Mouse (Mus musculus) cerebellum, adult 11-12 months (tissue): ENCODE measurements around the gene Pfkfb2.

Experiments
- DNase-seq: peaks from one replicate; pipeline ENCODE4 v3.0.0; 2022

The Pfkfb2 gene

DNA sequence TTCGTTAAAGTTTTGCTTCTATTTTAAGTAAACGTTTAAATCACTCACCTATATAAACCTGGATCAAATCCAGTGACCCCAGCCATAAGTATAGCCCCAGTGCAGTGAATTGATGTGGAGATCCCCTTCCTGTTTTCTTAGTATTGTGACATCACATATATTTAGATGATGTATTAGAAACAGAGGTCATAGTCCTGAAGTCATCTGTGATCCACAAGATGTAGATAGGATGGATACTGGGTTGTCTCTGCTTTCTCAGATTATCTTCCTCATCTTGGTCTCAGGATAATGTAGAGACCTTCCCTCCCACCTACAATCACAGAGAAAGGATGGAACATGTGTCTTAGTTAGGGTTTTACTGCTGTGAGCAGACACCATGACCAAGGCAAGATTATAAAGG is at the start of gene Pfkfb2:
Gene Pfkfb2 (minus strand): TSS at position 101 of the 400 bp plus-strand sequence.
- DNase-seq = no peak

GRCm38 (mm10) chr1:130776645-130777044 is 47.6 kb upstream of the Pfkfb2 start:
- no peak for DNase-seq

DNA sequence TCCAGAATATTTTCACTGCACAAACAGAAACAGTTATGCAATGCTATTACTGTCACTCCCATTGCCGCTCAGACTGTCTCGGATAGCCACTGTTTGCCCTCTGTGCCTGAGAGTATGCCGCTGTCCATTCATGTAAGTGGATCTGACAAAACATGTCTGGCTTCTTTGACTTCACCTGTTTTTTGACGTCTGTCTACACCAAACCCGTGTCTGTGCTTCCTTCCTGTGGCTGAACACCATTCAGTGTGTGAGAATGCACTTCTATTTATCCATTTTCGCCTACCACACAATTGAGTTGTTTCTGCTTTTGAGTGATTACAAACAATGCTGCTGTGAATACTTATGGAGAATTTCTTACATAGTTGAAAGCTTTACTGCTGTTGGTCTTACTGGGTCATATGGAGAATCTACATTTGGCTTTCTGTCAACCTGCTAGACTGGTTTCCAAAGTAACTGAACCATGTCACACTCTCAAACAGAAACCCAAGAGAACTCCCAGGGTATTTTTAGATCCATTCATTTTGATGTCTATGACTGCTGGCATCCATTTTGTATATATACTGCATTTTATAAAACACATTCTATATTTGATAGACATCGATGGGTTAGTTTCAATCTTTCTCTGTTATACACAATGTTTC is 46.8 kb upstream of the Pfkfb2 start:
- no peak for DNase-seq

DNA sequence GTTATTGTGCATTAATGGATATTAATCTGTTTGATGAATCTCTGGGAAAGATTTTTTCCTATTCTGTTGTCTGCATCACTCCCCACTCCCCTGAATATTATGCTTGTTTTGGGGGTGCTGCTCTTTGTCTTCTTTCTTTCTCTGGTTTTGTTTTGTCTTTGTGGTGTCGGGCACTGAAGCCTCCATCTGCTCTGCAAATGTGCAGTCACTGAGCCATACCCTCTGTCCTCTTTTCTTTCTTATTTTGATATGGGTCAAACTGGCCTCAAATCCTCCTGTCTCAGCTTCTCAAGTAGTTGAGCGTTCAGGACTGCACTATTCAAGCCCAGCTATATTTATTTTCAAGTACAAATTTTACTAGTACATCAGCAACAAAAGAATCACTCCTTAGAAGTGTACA is 46.2 kb upstream of the Pfkfb2 start:
- DNase-seq = no peak

- DNase-seq = no peak
Observed at GRCm38 (mm10) chr1:130770981-130771494, 42.0 kb upstream of the Pfkfb2 start.

DNA sequence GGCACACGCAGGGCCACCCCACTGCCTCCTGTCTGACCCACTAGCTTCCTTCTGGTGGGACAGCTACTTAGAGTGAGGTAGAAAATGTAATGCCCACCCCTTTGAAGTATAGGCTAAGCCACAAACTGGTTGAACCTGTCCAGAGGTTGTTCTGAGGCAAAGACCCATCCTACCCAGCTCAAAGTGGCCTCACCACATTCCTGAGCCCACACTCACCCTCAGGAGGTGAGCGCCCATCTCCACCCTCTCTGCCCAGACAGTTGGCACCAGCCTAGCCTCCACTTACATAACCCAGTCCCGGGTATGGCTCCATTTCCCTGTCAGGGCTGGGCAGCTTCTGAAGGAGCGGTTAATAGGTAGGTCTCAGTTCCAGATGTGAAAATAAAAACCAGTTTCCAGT is 41.4 kb upstream of the Pfkfb2 start:
- no peak for DNase-seq

DNA sequence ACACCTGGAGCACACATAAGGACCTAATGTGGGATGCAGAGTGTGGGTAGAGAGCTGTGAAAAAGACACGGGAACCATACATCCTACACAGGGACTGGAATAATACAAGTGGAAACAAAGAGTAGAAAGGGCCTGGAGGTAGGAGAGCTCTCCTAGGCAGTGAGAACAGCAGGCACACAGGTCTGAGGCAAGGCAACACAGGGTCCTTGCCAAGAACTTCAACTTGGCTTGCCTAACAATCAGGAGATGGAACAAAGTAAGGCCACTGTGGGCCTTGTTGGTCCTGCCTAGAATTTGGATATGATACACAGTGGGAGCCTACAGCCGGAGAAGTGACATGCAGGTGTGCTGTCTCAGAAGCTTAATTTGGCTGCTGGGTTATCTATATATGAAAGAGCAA is 40.9 kb upstream of the Pfkfb2 start:
- no peak for DNase-seq

GRCm38 (mm10) chr1:130767066-130767465 is 38.0 kb upstream of the Pfkfb2 start:
- DNase-seq = no peak

GRCm38 (mm10) chr1:130764027-130764461 is 35.0 kb upstream of the Pfkfb2 start:
- no peak for DNase-seq

- DNase-seq = no peak
Observed at GRCm38 (mm10) chr1:130762045-130762760, 33.1 kb upstream of the Pfkfb2 start.

GRCm38 (mm10) chr1:130761597-130761996 is 32.5 kb upstream of the Pfkfb2 start:
- DNase-seq = no peak

DNA sequence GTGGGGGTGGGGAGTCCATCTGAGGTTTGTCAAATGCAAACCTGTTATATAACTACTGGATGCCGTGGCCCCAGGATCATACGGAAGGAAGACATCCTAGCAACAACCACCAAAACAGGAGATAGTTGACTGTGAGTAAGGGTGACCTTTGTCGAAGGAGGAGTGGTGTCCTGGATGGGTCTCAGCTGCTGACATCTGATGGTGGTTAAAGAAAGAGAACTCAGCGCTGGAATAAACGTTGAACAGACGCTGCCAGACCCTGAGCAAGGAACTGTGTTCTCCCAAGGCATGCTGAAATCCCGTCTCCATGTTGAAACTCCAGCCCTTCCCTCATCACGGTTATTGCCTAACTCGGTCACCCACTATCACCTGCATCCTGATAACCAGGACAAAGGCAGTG is 30.6 kb upstream of the Pfkfb2 start:
- DNase-seq = no peak

DNA sequence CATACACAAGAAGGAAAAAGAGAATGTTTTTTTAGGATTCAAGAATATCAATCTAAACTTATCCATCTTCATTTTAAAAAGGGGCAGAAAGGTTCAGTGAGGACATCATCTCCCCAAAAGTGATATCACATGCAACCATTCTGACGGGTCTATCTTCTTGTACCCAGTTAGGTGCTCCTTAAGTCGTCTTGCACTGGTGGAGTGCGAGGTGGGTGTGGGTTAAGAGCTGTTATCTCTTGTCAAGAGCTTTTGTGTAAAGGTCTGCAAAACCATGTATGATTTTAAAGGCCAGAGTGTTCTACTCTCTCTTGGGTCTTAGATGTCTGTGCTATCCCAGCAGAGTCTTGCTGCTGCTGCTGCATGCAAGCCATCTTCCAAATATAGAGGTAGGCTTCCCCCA is 17.8 kb upstream of the Pfkfb2 start:
- no peak for DNase-seq

DNA sequence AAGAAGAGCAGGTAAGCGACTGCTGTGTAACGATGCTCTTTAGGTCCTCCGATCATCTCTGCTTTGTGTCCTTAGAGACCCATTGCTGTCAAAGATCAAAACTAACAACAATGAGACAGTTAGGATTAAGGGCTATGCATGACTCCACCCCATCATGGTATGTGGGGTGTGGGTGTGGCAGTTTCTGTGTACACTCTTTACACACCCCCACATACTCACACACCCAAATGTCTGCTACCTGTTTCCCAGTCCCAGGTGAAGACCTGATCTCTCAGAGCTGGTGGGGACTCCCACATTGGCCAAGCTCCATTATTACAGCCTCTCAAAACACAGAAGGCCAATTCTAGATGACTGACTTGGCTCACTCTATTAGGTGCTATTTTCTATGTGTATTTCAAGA is 16.5 kb upstream of the Pfkfb2 start:
- DNase-seq = no peak

DNA sequence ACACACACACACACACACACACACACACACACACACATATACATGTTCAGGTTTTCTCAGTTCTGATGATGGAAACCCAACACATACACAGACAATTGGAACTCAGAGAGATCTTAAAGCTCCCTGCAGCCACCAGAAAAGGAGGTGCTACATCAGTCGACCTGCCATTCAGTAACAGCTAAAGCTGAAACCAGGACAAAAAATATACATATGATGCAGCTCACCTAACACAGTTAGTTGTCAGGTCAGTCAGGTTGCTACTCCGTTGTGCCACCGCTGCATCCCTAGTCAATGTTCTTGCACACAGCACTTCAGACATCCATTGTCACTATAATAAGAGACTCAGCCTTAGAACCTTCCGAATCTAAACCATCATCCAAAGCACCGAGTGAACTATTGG is 15.9 kb upstream of the Pfkfb2 start:
- DNase-seq = no peak

GRCm38 (mm10) chr1:130744217-130744616 is 15.2 kb upstream of the Pfkfb2 start:
- no peak for DNase-seq

GRCm38 (mm10) chr1:130743775-130744174 is 14.7 kb upstream of the Pfkfb2 start:
- DNase-seq = no peak

GRCm38 (mm10) chr1:130742201-130742600 is 13.1 kb upstream of the Pfkfb2 start:
- no peak for DNase-seq

DNA sequence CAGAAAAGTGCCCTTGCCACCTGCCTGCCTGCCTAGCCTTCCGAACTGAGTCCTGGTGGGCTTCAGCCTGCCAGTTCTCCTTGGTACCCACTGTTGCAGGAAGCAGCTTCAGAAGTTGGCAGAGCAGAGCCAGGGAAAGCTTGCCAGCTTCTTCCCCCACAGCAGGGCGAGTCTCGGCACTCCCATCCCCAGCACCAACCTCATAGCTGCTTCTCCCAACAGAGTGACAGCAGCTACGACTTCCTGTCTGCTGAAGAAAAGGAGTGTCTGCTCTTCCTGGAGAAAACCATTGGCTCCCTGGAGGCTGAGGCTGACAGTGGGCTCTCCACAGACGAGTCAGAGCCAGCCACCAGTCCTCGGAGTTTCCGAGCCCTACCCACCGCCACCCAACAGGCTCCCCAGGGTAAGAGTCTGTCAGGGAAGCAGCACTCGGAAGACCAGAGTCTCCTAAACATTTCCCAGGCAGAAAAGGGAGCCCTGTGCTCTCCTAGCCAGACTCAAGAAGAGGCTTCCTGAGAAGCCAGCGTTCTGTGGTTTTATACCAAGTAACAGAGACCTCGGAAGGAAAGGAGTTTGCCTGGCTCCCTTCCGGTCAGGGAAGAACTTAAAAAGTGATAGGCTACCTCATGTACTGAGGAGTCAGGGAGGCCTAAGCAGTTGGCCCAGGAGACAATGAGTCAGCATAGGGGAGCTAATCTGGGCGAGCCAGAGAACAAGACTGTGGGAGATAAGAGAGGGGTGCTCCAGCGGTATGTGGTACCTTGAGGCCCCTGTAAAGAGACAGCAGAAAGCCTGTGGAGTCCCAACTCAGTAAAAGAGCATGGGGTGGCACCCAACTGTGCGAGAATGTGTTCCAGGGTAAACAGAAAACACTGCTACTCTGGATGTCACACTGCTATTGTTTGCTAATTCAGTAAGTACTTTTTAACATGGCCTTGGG is 12.0 kb upstream of the Pfkfb2 start:
- DNase-seq = no peak

GRCm38 (mm10) chr1:130740227-130740648 is 11.2 kb upstream of the Pfkfb2 start:
- peak; percentile 51 for DNase-seq

- no peak for DNase-seq
Observed at GRCm38 (mm10) chr1:130739636-130740035, 10.6 kb upstream of the Pfkfb2 start.

GRCm38 (mm10) chr1:130738551-130739106 is 9.6 kb upstream of the Pfkfb2 start:
- no peak for DNase-seq

DNA sequence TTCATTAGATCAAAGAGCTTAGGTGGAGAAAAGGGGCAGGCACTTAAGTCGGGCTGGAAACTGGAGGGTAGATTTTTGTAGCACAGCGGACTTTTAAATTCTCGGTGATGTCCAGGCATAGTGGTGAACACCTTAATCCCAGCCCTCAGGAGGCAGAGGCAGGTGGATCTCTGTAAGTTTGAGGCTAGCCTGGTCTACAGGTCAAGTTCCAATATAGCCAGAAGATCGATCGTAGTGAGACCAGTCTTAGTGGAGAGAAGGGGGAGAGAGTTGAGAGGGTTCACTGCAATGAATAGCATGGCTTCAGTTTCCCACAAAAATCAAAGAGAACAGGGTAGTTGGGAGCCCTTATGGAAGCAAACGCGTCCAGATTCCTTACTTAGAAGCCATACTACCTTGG is 8.9 kb upstream of the Pfkfb2 start:
- no peak for DNase-seq
